Mouse (Mus musculus) liver, embryonic 14.5 days (tissue): Measurements from ENCODE around the gene Donson.

ENCODE experiments used
- CTCF ChIP-seq: IDR thresholded peaks from 2 replicates; pipeline ENCODE4 v1.5.1; 2016; ENCODE audit warnings: antibody characterized with exemption, low read depth, control low read depth
- EP300 ChIP-seq: IDR thresholded peaks from 2 replicates; pipeline ENCODE4 v1.6.1; 2016; ENCODE audit warnings: antibody characterized with exemption, low read depth

GRCm38 (mm10) chr16:91632439-91632838, 56.1 kb downstream of the Donson start:
- TF ChIP-seq CTCF (no peak), EP300 (no peak)
